Mouse (Mus musculus) spleen, postnatal 14 days (tissue): Measurements from ENCODE around the gene D17H6S53E.

ENCODE experiments used
- DNase-seq, 2 experiments: peaks; one replicate each; pipeline ENCODE4 v3.0.0; 2021 to 2022; ENCODE audit warnings: low spot score in 2 of 2

D17H6S53E gene

GRCm38 (mm10) chr17:35126206-35126611 is at the start of gene D17H6S53E:
D17H6S53E (plus strand) TSS chr17:35126373.
- peak; percentile 63 to 66 for DNase-seq

- DNase-seq, result no peak
Measured at GRCm38 (mm10) chr17:35076507-35077176, 49.5 kb upstream of the D17H6S53E start, which contains the start of gene Ly6g6e. Ly6g6e (plus strand) TSS chr17:35076902.

DNA sequence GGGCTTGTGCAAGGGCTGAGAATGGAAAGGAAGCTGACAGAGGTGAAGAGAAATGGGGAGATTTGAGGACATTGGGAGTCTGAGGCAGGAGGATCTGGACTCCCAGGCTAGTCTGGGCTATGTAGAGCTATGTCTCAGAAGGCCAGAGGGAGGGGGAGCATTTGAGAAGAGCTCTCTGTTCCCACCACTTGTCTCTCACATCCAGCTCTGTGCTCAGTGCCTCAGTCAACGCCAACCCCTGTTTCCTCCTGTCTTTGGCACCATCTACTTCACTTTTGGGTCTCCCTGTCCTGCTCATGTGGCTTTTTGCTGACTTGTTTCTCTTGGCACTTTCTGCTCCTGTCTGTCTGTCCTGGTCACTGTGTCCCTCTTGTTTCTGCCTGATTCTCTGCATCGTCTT is 48.9 kb upstream of the D17H6S53E start:
- DNase-seq, result no peak

DNA sequence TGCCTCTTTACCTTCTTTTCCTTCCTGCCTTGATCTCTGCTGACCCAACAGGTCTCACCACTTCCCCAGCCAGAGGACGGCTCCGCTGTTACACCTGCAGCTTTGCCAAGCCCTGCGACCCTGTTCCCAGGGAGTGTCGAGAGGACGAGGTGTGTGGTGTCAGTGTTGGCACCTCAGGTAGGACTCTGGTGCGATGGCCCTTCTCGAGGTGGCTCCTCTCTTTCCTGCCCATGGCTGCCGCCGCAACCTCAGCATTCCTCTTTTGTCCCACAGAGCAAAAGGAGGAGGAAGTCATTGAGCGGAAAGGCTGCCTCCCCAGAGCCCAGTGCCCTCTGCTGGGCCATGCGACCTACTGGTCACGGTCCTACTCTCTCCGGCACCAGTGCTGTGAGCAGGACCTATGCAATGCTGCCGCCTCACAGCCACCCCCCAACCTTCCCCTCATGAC is 48.4 kb upstream of the D17H6S53E start, which contains the start of gene Ly6g6d:
Gene Ly6g6d (minus strand): TSS at position 280 of the 448 bp plus-strand sequence.
- no peak for DNase-seq

- DNase-seq, result no peak
Measured at GRCm38 (mm10) chr17:35079778-35080177, 46.4 kb upstream of the D17H6S53E start.

DNA sequence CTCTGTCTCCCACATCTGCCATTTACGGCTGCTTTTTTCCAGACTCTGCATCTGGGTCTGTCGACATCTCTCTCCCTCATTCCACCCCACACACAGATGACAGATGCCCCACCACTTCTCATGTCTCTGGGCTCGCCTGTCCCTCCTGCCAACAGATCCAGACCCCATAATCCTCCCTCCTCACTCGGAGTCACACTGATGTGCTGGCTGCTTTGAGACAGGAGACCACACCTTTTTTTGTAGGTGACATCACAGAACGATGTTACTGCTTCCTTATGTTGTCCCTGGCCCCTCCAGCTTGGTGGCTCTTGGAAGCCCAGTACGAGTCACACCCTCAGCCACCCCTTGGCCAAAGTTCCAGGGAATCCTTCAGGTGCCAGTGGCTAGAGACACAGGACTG is 45.9 kb upstream of the D17H6S53E start:
- no peak for DNase-seq

DNA sequence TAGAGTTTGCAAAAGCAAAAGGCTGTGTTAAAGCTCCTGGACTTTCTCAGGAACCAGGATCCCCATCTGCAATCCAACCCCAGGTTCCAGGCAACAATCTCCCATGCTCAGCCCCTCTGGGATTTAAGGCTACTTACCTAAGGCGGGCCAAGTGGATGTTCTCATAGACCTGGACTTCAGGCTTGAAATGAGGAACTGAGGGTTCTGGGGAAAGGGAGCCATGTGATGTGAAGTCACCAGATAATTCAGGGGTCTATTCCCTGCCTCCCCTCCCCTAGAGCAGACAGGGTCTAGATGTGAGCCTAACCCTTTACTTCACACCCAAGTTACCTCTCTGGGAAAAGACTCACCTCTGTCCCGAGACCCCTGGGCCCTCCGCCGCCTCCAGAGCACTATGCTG is 45.5 kb upstream of the D17H6S53E start:
- DNase-seq, result no peak

DNA sequence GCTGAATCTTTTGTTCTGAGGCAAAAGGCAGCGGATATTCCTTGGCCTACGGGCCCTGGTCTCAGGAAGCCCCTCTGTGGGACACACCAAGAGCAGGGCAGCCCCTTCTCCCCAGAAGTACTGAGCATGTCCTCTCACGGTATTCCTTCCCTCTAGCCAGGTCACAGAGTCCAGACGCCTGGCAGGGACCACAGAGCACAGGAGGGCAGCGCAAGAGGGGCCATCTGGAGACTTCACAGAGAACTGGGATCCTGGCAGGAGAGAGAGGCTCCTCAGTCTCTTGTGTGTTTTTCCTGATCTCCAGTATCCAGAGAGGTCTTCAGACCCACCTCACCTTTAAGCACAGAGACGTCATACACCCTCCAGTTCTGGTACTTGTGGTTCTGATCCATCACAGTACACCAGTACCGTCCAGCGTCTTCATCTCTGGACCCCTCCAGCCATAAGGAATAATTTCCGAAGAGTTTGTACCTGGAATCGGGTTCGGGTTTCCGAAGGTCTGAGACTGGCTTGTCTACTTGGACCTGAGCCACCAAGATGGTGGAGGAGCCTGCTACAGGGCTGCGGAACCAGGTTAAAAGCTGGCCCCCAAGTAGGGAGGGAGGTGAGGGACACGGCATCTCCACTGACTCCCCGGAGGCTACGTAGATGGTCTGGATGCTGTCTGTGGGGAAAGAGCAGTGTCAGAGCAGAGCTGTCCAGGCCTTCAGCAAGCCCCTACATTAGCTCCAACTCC is 43.2 kb upstream of the D17H6S53E start:
- no peak for DNase-seq

GRCm38 (mm10) chr17:35083929-35084497 is 42.2 kb upstream of the D17H6S53E start:
- no peak for DNase-seq

DNA sequence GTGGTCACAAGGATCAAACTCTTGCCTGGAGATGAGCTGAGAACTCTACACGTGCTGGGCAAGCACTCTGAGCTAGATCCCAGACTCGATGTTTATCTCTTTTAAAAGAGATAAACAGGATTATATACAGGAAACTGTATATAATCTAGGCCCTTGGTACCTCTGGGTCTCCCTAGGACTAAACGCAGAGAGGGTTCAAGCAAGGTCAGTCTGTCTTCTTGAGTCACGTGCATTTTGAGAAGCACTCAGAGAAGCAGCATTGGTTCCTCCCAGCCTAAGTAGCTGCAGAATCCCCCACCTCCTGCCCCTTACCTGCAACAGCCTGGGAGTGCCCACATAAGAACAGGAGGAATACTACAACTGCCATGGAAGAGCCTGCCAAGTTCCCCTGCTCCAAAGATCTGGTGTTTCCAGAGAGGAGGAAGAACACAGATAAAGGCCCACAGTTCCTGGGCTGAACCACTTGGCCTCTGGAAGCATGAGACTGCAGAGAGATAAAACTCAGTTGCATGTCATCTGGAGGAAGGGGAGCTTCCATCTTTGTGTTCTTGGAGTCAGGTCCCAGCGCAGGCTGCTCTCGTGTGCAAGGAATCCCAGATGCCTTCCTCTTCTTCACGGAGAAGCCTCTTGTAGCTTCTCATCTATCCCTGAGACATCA is 40.8 kb upstream of the D17H6S53E start, which contains the start of gene Ly6g6f:
Gene Ly6g6f (minus strand): TSS at position 403 of the 658 bp plus-strand sequence.
- no peak for DNase-seq

DNA sequence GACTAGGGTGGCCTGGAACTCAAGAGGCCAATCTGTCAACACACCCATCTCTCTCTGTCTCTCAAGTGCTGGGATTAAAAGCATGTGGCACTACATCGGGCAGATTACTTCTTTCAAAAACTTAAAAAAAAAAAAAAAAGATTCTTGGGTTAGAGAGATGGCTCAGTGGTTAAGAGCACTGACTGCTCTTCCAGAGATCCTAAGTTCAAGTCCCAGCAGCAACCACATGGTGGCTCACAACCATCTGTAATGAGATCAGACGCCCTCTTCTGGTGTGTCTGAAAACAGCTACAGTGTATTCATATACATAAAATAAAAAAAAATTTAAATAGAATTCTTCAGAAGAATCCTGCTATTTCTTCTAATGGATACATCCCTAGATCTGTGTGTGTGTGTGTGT is 38.0 kb upstream of the D17H6S53E start:
- no peak for DNase-seq

GRCm38 (mm10) chr17:35088825-35089644 is 37.1 kb upstream of the D17H6S53E start, which contains the start of gene Abhd16a:
Abhd16a (plus strand) TSS chr17:35089263.
- DNase-seq, result peak; percentile 86 to 94

DNA sequence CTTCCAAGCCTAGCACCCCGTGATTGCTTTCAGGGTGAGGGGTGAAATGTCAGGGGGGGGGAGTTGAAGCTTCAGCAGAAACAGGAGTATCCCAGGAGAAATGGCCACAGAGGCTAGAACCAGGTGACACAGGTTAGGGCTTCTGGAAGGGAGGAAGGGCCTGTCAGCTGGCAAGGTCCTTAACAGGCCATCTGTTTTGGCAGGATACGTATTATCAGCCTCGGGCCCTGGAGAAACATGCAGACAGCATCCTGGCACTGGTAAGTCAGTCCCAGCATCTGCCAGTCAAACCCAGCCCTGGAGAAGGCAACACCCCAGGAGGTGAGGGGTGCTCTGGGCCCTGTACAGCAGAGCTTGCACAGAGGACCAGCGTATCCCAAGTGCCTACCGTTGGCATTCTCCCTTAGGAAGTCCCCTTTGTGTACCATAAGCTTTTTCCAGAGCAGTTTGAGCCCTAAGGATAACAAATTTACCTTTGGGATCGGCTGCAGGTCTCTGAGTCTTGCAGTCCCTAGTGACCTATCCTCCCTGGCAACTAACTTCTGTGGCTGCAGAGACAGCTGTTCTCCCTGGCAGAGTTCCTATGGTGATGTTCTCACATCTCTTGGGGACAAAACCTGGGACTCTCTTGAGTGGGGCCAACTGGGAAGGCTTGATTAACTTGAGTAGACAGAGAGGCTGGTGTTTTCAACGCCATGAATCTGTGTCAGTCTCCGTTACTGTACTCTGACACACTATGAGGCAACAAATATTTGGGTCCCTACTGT is 35.8 kb upstream of the D17H6S53E start:
- DNase-seq, result peak; percentile 29 to 33

DNA sequence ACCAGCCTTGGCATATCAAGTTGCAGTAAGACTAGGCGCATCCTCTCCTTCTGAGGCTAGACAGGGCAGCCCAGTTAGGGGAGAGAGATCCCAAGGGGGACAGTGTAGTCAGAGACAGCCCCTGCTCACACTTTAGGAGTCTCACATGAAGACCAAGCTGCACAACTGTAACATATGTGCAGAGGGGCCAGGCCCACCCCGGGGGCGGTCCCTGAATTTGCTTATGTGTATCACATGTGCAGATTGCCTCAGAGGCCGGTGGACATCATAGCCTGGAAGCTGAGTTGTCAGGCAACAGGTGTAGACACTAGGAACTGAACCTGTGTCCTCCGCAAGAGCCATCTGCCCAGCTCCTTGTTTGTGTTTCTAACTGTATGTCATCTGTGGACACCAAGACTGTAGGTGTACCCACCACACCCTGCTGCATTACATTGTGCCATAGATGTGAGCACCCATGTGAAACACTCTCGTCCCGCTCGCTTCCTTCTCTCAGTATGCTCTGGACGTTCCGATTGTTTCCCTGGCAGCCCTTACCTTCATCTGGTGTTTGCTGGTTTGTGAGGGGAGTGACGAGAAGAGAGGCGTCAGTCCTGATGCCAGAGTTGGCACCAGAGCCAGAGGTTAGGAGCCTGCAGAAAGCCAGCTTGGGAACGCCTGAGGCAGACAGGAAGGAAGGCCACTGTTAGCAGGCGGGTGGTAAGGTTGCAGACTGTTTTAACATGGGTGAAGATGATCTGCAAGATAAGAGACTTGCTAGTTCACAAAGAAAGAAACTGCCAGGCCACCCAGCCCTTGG is 33.6 kb upstream of the D17H6S53E start:
- no peak for DNase-seq

DNA sequence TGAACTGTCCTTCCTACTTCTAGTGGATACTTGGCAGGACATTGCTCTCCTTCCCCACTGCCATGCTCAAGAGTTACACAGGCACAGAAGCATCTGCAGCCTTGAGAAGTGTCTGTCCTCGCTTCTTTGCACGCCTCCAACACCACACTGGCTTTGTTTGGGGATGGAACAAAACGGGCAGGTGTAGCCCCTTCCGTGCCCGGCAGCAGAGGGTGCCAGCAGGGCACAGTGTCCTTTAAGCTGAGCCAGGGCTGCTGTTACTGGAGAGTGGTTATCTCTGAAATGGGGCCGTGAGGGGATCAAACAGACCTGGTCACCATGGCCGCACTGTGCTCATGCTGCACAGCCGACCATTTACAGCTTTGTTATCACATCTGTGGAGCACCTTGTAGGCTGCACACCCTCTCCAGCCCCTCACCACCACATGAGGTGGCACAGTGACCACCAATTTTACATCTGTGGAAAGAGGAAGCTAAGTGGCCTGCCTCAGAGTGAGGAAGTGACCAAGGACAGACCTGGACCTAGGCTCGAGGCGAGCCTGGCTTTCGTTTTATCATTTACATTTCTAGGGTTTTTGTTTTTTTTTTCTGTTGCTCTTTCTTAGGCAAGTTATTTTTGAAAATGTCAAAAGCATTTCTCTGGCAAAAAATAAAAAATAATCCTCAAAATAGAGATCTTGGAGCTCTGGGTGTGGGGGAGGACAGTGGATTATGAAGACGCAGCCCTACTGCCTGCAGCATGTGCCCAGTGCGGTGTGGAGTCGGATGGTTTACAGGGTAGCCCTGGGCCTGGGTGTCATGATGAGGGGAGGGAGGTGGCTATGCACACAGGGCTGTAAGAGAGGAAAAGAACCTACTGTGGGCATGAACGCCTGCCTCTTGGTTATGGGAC is 31.5 kb upstream of the D17H6S53E start:
- DNase-seq, result no peak

DNA sequence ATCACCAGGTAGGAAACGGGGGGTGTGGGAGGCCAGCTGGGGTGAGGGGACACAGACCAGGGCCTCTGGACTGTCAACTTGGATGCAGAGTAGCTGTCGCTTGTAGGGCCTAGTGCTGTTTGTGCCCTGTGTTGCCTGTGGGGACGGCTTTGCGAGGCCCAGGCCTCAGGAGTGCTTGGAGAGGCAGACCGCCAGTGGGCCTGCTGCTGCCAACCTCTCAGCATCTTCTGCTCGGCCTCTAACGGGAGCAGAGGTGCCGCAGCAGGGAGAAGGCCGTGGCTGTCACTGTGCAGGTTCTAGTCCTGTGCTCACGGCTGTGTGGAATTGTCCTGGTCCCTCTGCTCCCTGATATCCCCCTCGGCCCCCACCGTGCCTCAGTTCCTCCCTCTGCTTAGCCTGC is 29.6 kb upstream of the D17H6S53E start:
- DNase-seq, result no peak

- peak in 1 of 2 experiments; percentile 45 for DNase-seq
Measured at GRCm38 (mm10) chr17:35097164-35097655, 29.0 kb upstream of the D17H6S53E start.

GRCm38 (mm10) chr17:35100196-35100765 is 25.9 kb upstream of the D17H6S53E start:
- no peak for DNase-seq
